In the genomic region with DNA sequence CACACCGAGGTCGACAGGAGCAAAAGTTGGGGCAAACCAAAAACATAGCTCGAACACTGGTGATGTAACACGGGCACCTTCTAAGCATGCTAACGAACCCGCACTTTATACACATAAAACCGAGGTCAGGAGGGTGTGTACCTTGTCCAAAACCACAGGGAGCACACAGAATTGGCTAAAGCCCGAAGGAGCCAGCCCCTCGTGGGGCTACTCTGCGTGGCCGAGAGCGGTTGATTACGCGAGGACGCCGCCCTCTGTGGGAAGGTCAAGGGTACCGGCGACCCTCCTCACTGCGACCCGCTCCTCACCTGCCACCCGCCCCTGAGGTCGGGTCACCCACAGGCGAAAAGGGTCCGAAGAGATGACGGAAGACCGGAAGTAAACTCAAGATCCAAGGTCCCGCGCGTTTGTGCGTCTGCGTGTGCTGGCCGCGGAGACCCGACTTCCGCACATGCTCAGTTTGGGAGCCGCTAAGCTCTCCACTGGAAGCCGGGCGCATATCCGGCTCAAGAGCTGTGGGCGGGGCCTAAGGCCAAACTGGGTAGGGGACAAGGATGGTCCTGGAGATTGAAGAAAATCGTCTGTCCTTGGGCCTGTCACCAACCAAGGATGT, we compare ENCODE assay signal across 8 mouse cellular contexts. TPM values are rescaled to one million over a fixed set of nuclear protein-coding genes. Genes with fewer than 3 reads are reported as not detected.
DNase-seq lines count a peak whose midpoint lies in the region; ATAC-seq and TF ChIP-seq lines count a peak whose summit lies in the region.

A gene (minus strand): TSS at position 452 of the 613 bp plus-strand sequence.

- in situ Hi-C loops in CH12.LX (cut with MboI; ENCODE audit: low pct_ligation_motif_present, low pct_unique_long_range_greater_than_20kb, low sequenced_read_pairs) = no loop called here

- H3K4me3 ChIP-seq in CH12.LX (replicated peaks in 1 of 3; ENCODE audit: low read depth in 2 of 3, low read length in 2 of 3, poor library complexity in 1 of 3) = peak within 1 kb of the TSS; percentile 69 to 84 (median 77)
- H3K4me3 ChIP-seq in forebrain, embryonic 11.5 days (ENCODE audit: low read depth, low read length) = peak within 1 kb of the TSS; percentile 78
- peak within 1 kb of the TSS; percentile 78 for H3K4me3 ChIP-seq in heart, embryonic 16.5 days (ENCODE audit: low read length)
- H3K4me3 ChIP-seq in liver, embryonic 15.5 days (replicated peaks) = peak within 1 kb of the TSS; percentile 90
- H3K4me3 ChIP-seq in neural tube, embryonic 12.5 days = peak within 1 kb of the TSS; percentile 76

- DNase-seq in CH12.LX (ENCODE audit: extremely low read depth) = peak; percentile 95
- peak; percentile 85 for DNase-seq in c-Kit-positive CD71-positive TER-119-negative erythroid progenitor cells, embryonic 14.5 days (ENCODE audit: low read depth)
- DNase-seq in forebrain, embryonic 11.5 days (ENCODE audit: low spot score) = peak; percentile 91
- peak; percentile 93 to 95 for DNase-seq in kidney, postnatal 36 days
- peak; percentile 92 for DNase-seq in telencephalon, adult 2 months (ENCODE audit: low read depth, low spot score)

- H3K36me3 ChIP-seq in CH12.LX (replicated peaks in 1 of 2; ENCODE audit: control insufficient read depth in 1 of 2, insufficient read depth in 1 of 2, low read length in 1 of 2) = peaks cover 19 to 37% of the 10 kb centered on the region in 2 experiments
- no peaks in the 10 kb centered on the region for H3K36me3 ChIP-seq in forebrain, embryonic 11.5 days (ENCODE audit: control insufficient read depth, insufficient read depth, low read length)
- peaks cover 20% of the 10 kb centered on the region for H3K36me3 ChIP-seq in heart, embryonic 16.5 days (ENCODE audit: control insufficient read depth, insufficient read depth)
- peaks cover 22% of the 10 kb centered on the region for H3K36me3 ChIP-seq in liver, embryonic 15.5 days (replicated peaks)
- peaks cover 15% of the 10 kb centered on the region for H3K36me3 ChIP-seq in neural tube, embryonic 12.5 days

- H3K4me2 ChIP-seq in CH12.LX (ENCODE audit: insufficient read depth, low read depth, poor library complexity, severe bottlenecking) = peak within 1 kb of the TSS; percentile 88
- peak within 1 kb of the TSS; percentile 85 for H3K4me2 ChIP-seq in forebrain, embryonic 11.5 days (ENCODE audit: low read depth, low read length, severe bottlenecking)
- peak within 1 kb of the TSS; percentile 98 for H3K4me2 ChIP-seq in heart, embryonic 16.5 days (ENCODE audit: low read depth, low read length)
- peak within 1 kb of the TSS; percentile 86 for H3K4me2 ChIP-seq in liver, embryonic 15.5 days
- H3K4me2 ChIP-seq in neural tube, embryonic 12.5 days (replicated peaks) = peak within 1 kb of the TSS; percentile 74

- peak; percentile 76 for TF ChIP-seq POLR2A in CH12.LX (IDR thresholded peaks at IDR 0.05; ENCODE audit: low read depth, low read length)

- peak; percentile 93 for ATAC-seq in forebrain, embryonic 11.5 days (replicated peaks; ENCODE audit: low FRiP score)
- peak; percentile 87 for ATAC-seq in heart, embryonic 16.5 days (replicated peaks; ENCODE audit: extremely low read depth, insufficient read depth, low FRiP score)
- ATAC-seq in liver, embryonic 15.5 days (ENCODE audit: insufficient read depth) = peak; percentile 81
- peak; percentile 87 for ATAC-seq in neural tube, embryonic 12.5 days (ENCODE audit: low FRiP score, low read depth)

- no peak for TF ChIP-seq EP300 in CH12.LX (IDR thresholded peaks at IDR 0.05; ENCODE audit: low read length)

- no peaks in the 10 kb centered on the region for H3K27me3 ChIP-seq in CH12.LX (replicated peaks)
- no peaks in the 10 kb centered on the region for H3K27me3 ChIP-seq in forebrain, embryonic 11.5 days (ENCODE audit: control insufficient read depth, insufficient read depth, low read length)
- H3K27me3 ChIP-seq in heart, embryonic 16.5 days (ENCODE audit: control insufficient read depth, insufficient read depth, low read length) = no peaks in the 10 kb centered on the region
- H3K27me3 ChIP-seq in liver, embryonic 15.5 days = no peaks in the 10 kb centered on the region
- H3K27me3 ChIP-seq in neural tube, embryonic 12.5 days (replicated peaks) = no peaks in the 10 kb centered on the region

- WGBS in forebrain, embryonic 11.5 days = 1% methylated on average over 41 of the region's 41 CpGs
- WGBS in heart, embryonic 16.5 days = 1% methylated on average over 41 of the region's 41 CpGs
- WGBS in liver, embryonic 15.5 days (ENCODE audit: insufficient replicate concordance) = under 1% methylated on average over 41 of the region's 41 CpGs
- 3% methylated on average over 41 of the region's 41 CpGs for WGBS in neural tube, embryonic 12.5 days

- dilution Hi-C loops in CH12.LX (cut with MboI; ENCODE audit: extremely low pct_ligation_motif_present, extremely low pct_unique_long_range_greater_than_20kb, low sequenced_read_pairs) = no loop called here

- H3K27ac ChIP-seq in CH12.LX (ENCODE audit: insufficient read depth, low read depth) = peak within 1 kb of the TSS; percentile 5
- H3K27ac ChIP-seq in forebrain, embryonic 11.5 days (ENCODE audit: low read depth, low read length) = no peak within 1 kb of the TSS
- H3K27ac ChIP-seq in heart, embryonic 16.5 days (ENCODE audit: low read length) = peak within 1 kb of the TSS; percentile 68
- H3K27ac ChIP-seq in liver, embryonic 15.5 days (replicated peaks) = peak within 1 kb of the TSS; percentile 73
- H3K27ac ChIP-seq in neural tube, embryonic 12.5 days = no peak within 1 kb of the TSS

- no peak for TF ChIP-seq CTCF in CH12.LX (conservative IDR thresholded peaks at IDR 0.05 in 1 of 2, IDR thresholded peaks at IDR 0.05 in 1 of 2; ENCODE audit: low read depth in 2 of 2, low read length in 2 of 2)

- TF ChIP-seq RAD21 in CH12.LX (IDR thresholded peaks at IDR 0.05; ENCODE audit: low read depth, low read length) = no peak

- H3K79me2 ChIP-seq in CH12.LX (replicated peaks; ENCODE audit: control insufficient read depth, extremely low read depth, insufficient read depth, poor library complexity, severe bottlenecking) = peaks cover 41% of the 10 kb centered on the region

- H3K9me3 ChIP-seq in CH12.LX (replicated peaks; ENCODE audit: low read length) = no peaks in the 10 kb centered on the region
- no peaks in the 10 kb centered on the region for H3K9me3 ChIP-seq in forebrain, embryonic 11.5 days (ENCODE audit: control insufficient read depth, low read length)
- H3K9me3 ChIP-seq in heart, embryonic 16.5 days (replicated peaks; ENCODE audit: control insufficient read depth, low read length) = no peaks in the 10 kb centered on the region
- no peaks in the 10 kb centered on the region for H3K9me3 ChIP-seq in liver, embryonic 15.5 days (replicated peaks)
- H3K9me3 ChIP-seq in neural tube, embryonic 12.5 days = no peaks in the 10 kb centered on the region

- H3K4me1 ChIP-seq in CH12.LX (ENCODE audit: control insufficient read depth in 1 of 2, insufficient read depth in 2 of 2) = peaks cover 15 to 51% of the 10 kb centered on the region in 2 experiments
- 0 out of 2 replicates have a peak, but pooled peaks cover 3% of the 10 kb centered on the region for H3K4me1 ChIP-seq in forebrain, embryonic 11.5 days (replicated peaks; ENCODE audit: control insufficient read depth, insufficient read depth, low read length)
- peaks cover 12% of the 10 kb centered on the region for H3K4me1 ChIP-seq in heart, embryonic 16.5 days (ENCODE audit: control insufficient read depth, insufficient read depth, low read length)
- peaks cover 50% of the 10 kb centered on the region for H3K4me1 ChIP-seq in liver, embryonic 15.5 days (replicated peaks)
- H3K4me1 ChIP-seq in neural tube, embryonic 12.5 days = peaks cover 18% of the 10 kb centered on the region

- peak within 1 kb of the TSS; percentile 90 for H3K9ac ChIP-seq in CH12.LX (ENCODE audit: insufficient read depth, low read depth)
- H3K9ac ChIP-seq in forebrain, embryonic 11.5 days (ENCODE audit: low read length) = peak within 1 kb of the TSS; percentile 83
- H3K9ac ChIP-seq in heart, embryonic 16.5 days (ENCODE audit: low read length) = peak within 1 kb of the TSS; percentile 85
- H3K9ac ChIP-seq in liver, embryonic 15.5 days = peak within 1 kb of the TSS; percentile 89
- H3K9ac ChIP-seq in neural tube, embryonic 12.5 days = peak within 1 kb of the TSS; percentile 71

TF ChIP-seq in CH12.LX, 34 proteins besides CTCF, POLR2A, EP300 and RAD21 (continues in another document):
- 0 out of 2 replicates have a peak, but pooled peaks have one; percentile 36 for TF ChIP-seq TCF12 (IDR thresholded peaks at IDR 0.05; ENCODE audit: low read depth, low read length)
- 0 out of 2 replicates have a peak, but pooled peaks have one; percentile 61 for TF ChIP-seq KAT2A (IDR thresholded peaks at IDR 0.05; ENCODE audit: insufficient replicate concordance, low read length)
- TF ChIP-seq CHD2 (IDR thresholded peaks at IDR 0.05; ENCODE audit: low read length) = peak; percentile 49; the same call in 1 of the 2 replicates
- TF ChIP-seq NRF1 (IDR thresholded peaks at IDR 0.05; ENCODE audit: low read depth, low read length) = peak; percentile 90
- peak; percentile 66 for TF ChIP-seq MAX (IDR thresholded peaks at IDR 0.05; ENCODE audit: low read length)
- TF ChIP-seq NELFE (IDR thresholded peaks at IDR 0.05; ENCODE audit: low read depth, low read length) = peak; percentile 82
- peak; percentile 81 for TF ChIP-seq HCFC1 (IDR thresholded peaks at IDR 0.05; ENCODE audit: low read depth, low read length)
- TF ChIP-seq POLR2AphosphoS2 (IDR thresholded peaks at IDR 0.05; ENCODE audit: low read depth, low read length) = peak; percentile 60; the same call in 1 of the 2 replicates
- peak; percentile 72; the same call in 1 of the 2 replicates for TF ChIP-seq MXI1 (IDR thresholded peaks at IDR 0.05; ENCODE audit: low read depth, low read length)
- TF ChIP-seq TBP (conservative IDR thresholded peaks at IDR 0.05; ENCODE audit: low read depth, low read length) = no peak
- TF ChIP-seq SIN3A (IDR thresholded peaks at IDR 0.05; ENCODE audit: low read length) = peak; percentile 83
- no peak for TF ChIP-seq IRF4 (IDR thresholded peaks at IDR 0.05; ENCODE audit: low read depth, low read length)
- TF ChIP-seq ETS1 (conservative IDR thresholded peaks at IDR 0.05; ENCODE audit: low read depth, low read length) = no peak
- no peak for TF ChIP-seq JUN (IDR thresholded peaks at IDR 0.05; ENCODE audit: insufficient read depth, low read depth, low read length)
- TF ChIP-seq ZMIZ1 (IDR thresholded peaks at IDR 0.05; ENCODE audit: low read depth, low read length) = 0 out of 2 replicates have a peak, but pooled peaks have one; percentile 42

RNA-seq across cellular contexts. Expression of the gene that starts here (rescaled TPM):
- total RNA-seq in CH12.LX (2012; rRNA removed) (31.0 and 33.9 TPM in 2 replicates), CH12.LX (2014; rRNA removed) (28.7 and 28.9 TPM in 2 replicates)
- polyA plus RNA-seq in CH12.LX (2012; ENCODE audit: insufficient read length, low read depth) = 20.9 and 26.7 TPM in 2 replicates
- 40.0 and 40.1 TPM in 2 replicates for polyA plus RNA-seq in forebrain, embryonic 11.5 days (2014; fragmentation: Nextera tagmentation; extraction: Ambion mirVana)
- 34.5 and 35.2 TPM in 2 replicates for polyA plus RNA-seq in heart, embryonic 16.5 days (2015; fragmentation: Nextera tagmentation; extraction: Ambion mirVana)
- 16.7 and 18.1 TPM in 2 replicates for polyA plus RNA-seq in liver, embryonic 15.5 days (2015; fragmentation: Nextera tagmentation; extraction: Ambion mirVana)
- 41.0 and 42.4 TPM in 2 replicates for polyA plus RNA-seq in neural tube, embryonic 12.5 days (2016; fragmentation: Nextera tagmentation; extraction: Ambion mirVana)

Comparison
In these comparisons a context has a peak if more than half of its experiments do, and no peak if none do; other contexts are left out.
1. H3K27ac ChIP-seq: peak in CH12.LX (single experiment), heart, embryonic 16.5 days (single experiment) and liver, embryonic 15.5 days (single experiment); none in forebrain, embryonic 11.5 days (single experiment) and neural tube, embryonic 12.5 days (single experiment).
2. Peak in every context shown above with its lines, with median percentiles within 50 percentile points of each other: DNase-seq, H3K4me2 ChIP-seq, H3K4me3 ChIP-seq, H3K9ac ChIP-seq and ATAC-seq.